Mouse (Mus musculus) B cell, adult 67 days (primary cell): ENCODE results near the gene Rasa4. TPM values are rescaled to one million over a fixed set of nuclear protein-coding genes. Genes with fewer than 3 reads are reported as not detected.

Source experiments
- total RNA-seq, 2 experiments: library from RNA; stranded (reverse); gene quantifications; 4 replicates each; pipeline ENCODE4 v1.2.4; 2023

Rasa4 gene
- total RNA-seq: 10 to 100 TPM; 12.1 to 21.2 TPM

GRCm38 (mm10) chr5:136083669-136084107, at the start of gene Rasa4:
TSS of gene Rasa4 (plus strand) at chr5:136083916.

GRCm38 (mm10) chr5:136038258-136039214, 45.2 kb upstream of the Rasa4 start, which contains the start of gene Upk3b:
TSS of gene Upk3b (plus strand) at chr5:136038496.

DNA sequence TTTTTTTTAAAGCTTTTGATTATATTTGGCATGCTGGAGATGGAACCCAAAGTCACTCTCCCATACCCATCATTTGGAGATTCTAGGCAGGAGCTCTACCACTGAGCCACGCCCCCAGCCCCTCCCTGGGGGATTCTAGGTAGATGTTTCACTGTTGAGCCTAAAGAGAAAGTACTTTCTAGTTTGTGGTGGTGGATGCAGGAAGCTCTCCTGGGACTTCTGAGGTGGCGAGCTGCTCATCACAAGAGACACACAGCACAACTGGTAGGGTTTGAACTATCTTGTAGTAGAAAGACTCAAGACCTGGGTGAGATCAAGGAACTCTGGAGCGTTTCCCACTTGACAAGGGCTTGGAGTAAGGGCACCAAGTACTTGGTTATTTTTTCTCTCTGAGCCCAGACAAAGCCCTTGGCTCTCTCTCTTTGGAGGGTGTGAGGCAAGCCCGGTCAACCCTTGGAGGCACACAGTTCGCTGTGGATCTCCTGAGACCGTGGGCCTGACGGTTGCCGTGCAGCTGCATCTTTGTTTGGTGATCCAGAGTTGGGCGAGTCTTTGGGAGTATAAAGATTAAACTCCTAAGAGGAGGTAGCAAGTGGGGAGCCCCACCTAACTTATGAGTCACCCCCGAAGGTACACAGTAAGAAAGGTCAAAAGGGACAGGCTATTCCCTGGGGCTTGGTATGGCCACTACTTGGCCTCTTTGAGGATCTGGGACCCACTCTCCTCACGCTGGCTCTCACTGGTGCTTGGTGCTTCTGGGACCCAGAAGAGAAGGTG, 29.2 kb upstream of the Rasa4 start, which contains the start of gene Upk3bl:
Gene Upk3bl, plus strand, starts transcription at position 192 of the 777 bp plus-strand sequence.

GRCm38 (mm10) chr5:136115891-136116783, 32.4 kb downstream of the Rasa4 start, which contains the start of gene Polr2j:
TSS of gene Polr2j (plus strand) at chr5:136116631.

GRCm38 (mm10) chr5:136135571-136136291, 52.0 kb downstream of the Rasa4 start, which contains the start of the genes Lrwd1 and Alkbh4:
TSS of gene Lrwd1 (minus strand) at chr5:136136074.
TSS of gene Alkbh4 (plus strand) at chr5:136136146.

Other genes starting within 250 kb of the Rasa4 start
- 1 to 10 TPM in 1 of 2 experiments, not detected in 1; 1.7 TPM for gene Hspb1, start 196.0 kb upstream of the Rasa4 start, total RNA-seq
- gene Ywhag, start 149.3 kb upstream of the Rasa4 start, total RNA-seq: 100 to 1,000 TPM; 100 to 105 TPM
- 1 to 10 TPM in 1 of 2 experiments, under 1 TPM in 1; 0.80 to 2.8 TPM for gene Ssc4d, start 109.4 kb upstream of the Rasa4 start, total RNA-seq
- gene Zp3, start 103.8 kb upstream of the Rasa4 start, total RNA-seq: not detected
- 10 to 100 TPM; 35.6 to 36.0 TPM for gene Dtx2, start 89.1 kb upstream of the Rasa4 start, total RNA-seq
- under 1 TPM; 0.50 to 0.64 TPM for gene Upk3b, start 45.4 kb upstream of the Rasa4 start, total RNA-seq
- not detected for gene Upk3bl, start 29.4 kb upstream of the Rasa4 start, total RNA-seq
- gene Polr2j, start 32.7 kb downstream of the Rasa4 start, total RNA-seq: 10 to 100 TPM; 79.3 to 86.2 TPM
- 10 to 100 TPM; 31.9 to 33.3 TPM for gene Lrwd1, start 52.2 kb downstream of the Rasa4 start, total RNA-seq
- 10 to 100 TPM; 16.6 to 20.9 TPM for gene Alkbh4, start 52.2 kb downstream of the Rasa4 start, total RNA-seq
- gene Orai2, start 86.8 kb downstream of the Rasa4 start, total RNA-seq: 10 to 100 TPM; 68.9 to 71.4 TPM
- 10 to 100 TPM; 28.0 to 31.5 TPM for gene Prkrip1, start 115.0 kb downstream of the Rasa4 start, total RNA-seq
- gene Sh2b2, start 162.6 kb downstream of the Rasa4 start, total RNA-seq: 10 to 100 TPM; 15.1 to 16.2 TPM